Mouse (Mus musculus): ENCODE measurements around the gene Plekho2. TPM values are rescaled to one million over a fixed set of nuclear protein-coding genes. Genes with fewer than 3 reads are reported as not detected.

Plekho2 gene
- polyA plus RNA-seq, 1 experiment from 2014 or later = 10.2 TPM

DNA sequence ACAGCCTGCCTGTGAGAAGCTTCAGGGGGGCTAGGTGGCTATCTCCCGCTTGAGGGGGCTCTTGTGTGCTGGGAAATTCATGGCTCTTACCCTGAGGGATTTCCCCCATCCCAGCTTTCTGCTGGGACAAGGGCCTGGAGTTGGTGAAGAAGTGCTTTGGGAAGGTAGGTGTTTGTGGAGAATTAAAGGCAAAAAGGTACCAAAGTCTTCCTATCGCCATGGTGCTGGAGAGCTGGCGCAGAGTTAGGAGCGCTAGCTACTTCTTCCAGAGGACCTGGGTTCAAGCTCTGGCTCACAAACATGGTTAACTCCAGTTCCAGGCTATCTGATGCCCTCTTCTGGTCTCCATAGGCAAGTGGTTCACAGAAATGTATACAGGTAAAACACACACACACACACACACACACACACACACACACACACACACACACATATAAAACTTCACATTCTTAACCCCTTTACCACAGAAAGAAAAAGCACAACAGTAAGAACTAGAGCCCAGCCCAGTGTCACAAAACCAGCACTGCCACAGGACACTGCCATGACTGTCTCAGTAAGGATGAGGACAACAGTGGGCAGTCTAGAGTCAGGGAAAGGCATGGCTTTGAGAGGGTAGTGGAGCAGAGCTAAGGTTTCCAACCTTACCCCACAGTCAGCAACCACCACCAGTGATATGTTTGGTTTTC is 2.2 kb downstream of the Plekho2 start:
- H3K9ac ChIP-seq (ENCODE audit: low read depth, low read length) = no peak overlapping the region
- 0 out of 2 replicates have a peak, but pooled peaks cover 3% of the 10 kb centered on the region for H3K4me1 ChIP-seq (replicated peaks; ENCODE audit: control insufficient read depth, insufficient read depth, low read length)
- WGBS = 90% methylated on average over 4 of the region's 4 CpGs
- ATAC-seq (ENCODE audit: low FRiP score) (no peak), DNase-seq (ENCODE audit: low spot score) (no peak)
- no peaks in the 10 kb centered on the region for H3K9me3 ChIP-seq (ENCODE audit: control insufficient read depth, low read length)
- no peak overlapping the region for H3K27ac ChIP-seq (ENCODE audit: low read depth, low read length)
- no peaks in the 10 kb centered on the region for H3K36me3 ChIP-seq (ENCODE audit: control insufficient read depth, insufficient read depth, low read length)
- no peak overlapping the region for H3K4me3 ChIP-seq (ENCODE audit: low read depth, low read length)
- no peak overlapping the region for H3K4me2 ChIP-seq (replicated peaks; ENCODE audit: low read depth, low read length)
- H3K27me3 ChIP-seq (ENCODE audit: control insufficient read depth, insufficient read depth, low read length) = peaks cover 2% of the 10 kb centered on the region; the same call in 1 of the 2 replicates

DNA sequence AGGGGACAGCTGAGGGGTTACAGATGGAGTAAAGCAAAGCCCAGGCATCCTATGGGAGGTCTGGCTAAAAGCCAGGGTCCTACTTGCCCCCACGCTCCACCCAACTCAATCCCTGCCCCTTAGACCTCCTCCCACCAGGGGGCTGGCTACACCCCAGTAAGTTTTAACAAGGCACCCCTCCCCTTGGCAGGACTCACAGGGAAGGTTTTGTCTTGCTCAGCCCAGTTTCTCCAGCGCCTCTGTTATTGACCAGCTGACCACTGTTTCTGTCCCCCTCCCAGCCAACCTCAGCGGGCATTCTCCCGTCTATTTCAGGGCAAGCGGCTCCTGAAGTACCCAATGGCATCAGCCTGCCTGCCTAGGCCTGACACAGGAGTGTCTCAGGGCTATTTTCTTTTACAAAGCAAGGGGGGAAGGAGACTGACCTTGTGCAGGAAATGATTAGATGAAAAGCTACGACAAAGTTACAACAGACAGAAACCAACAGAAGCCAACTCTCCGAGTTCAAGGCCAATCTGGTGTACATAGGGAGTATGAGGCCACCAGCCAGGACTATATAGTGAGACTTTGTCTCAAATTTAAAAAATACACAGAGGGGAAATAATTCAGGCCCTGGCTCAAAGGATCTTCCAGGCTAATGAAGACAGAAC is 2.9 kb downstream of the Plekho2 start:
- 0 out of 2 replicates have a peak, but pooled peaks cover 2% of the 10 kb centered on the region for H3K36me3 ChIP-seq (ENCODE audit: control insufficient read depth, insufficient read depth, low read length)
- DNase-seq (ENCODE audit: low spot score) = no peak
- 0 out of 2 replicates have a peak, but pooled peaks cover 3% of the 10 kb centered on the region for H3K4me1 ChIP-seq (replicated peaks; ENCODE audit: control insufficient read depth, insufficient read depth, low read length)
- ATAC-seq (ENCODE audit: low FRiP score) = no peak
- 0 out of 2 replicates have a peak overlapping the region, but pooled peaks have one; percentile 7 for H3K9ac ChIP-seq (ENCODE audit: low read depth, low read length)
- H3K27ac ChIP-seq (ENCODE audit: low read depth, low read length) = no peak overlapping the region
- no peak overlapping the region for H3K4me2 ChIP-seq (replicated peaks; ENCODE audit: low read depth, low read length)
- H3K4me3 ChIP-seq (ENCODE audit: low read depth, low read length) = no peak overlapping the region
- 43% methylated on average over 7 of the region's 7 CpGs for WGBS
- no peaks in the 10 kb centered on the region for H3K9me3 ChIP-seq (ENCODE audit: control insufficient read depth, low read length)
- peaks cover 2% of the 10 kb centered on the region; the same call in 1 of the 2 replicates for H3K27me3 ChIP-seq (ENCODE audit: control insufficient read depth, insufficient read depth, low read length)

DNA sequence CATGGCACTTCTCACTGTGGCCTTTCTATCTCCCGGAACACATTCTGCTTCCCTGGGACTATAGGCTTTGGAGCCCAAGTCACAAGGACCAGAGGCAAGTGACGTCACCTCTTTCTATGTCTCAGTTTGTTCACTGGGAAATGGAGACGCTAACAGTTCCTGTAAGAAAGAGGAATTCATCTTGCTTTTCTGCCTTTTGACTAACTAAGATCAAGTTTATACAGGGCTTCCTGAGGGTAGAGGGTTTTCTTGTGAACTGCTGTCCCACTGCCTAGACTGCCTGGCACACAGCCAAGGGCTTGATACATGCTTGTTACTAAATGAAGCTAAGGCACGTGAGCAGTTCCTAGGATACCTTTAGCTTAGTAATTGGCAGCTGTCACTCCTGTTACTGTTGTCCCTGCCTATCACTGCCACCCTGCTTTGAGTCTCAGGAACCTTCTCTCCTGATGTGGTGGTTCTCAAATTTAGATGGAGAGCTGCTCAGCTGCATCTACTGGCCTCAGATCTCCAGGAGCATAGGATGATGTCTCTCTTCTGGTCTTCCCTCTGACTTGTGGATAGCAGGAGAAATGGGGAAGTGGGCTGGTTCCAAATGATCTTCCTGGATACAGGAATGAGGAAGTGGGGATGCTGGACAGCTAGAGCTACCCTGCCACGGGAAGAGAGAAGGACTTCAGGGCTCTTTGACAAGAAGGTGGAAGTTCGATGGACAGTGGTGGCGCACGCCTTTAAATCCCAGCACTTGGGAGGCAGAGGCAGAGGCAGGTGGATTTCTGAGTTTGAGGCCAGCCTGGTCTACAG is 4.2 kb downstream of the Plekho2 start:
- Histone ChIP-seq H3K27me3 (ENCODE audit: control insufficient read depth, insufficient read depth, low read length) (peaks cover 2% of the 10 kb centered on the region; the same call in 1 of the 2 replicates), H3K4me1 (replicated peaks; ENCODE audit: control insufficient read depth, insufficient read depth, low read length) (0 out of 2 replicates have a peak, but pooled peaks cover 3% of the 10 kb centered on the region), H3K9me3 (ENCODE audit: control insufficient read depth, low read length) (no peaks in the 10 kb centered on the region), H3K4me3 (ENCODE audit: low read depth, low read length) (no peak overlapping the region), H3K9ac (ENCODE audit: low read depth, low read length) (no peak overlapping the region), H3K4me2 (replicated peaks; ENCODE audit: low read depth, low read length) (no peak overlapping the region), H3K27ac (ENCODE audit: low read depth, low read length) (no peak overlapping the region), H3K36me3 (ENCODE audit: control insufficient read depth, insufficient read depth, low read length) (0 out of 2 replicates have a peak, but pooled peaks cover 2% of the 10 kb centered on the region)
- DNase-seq (ENCODE audit: low spot score) (no peak), ATAC-seq (ENCODE audit: low FRiP score) (no peak)
- 86% methylated on average over 8 of the region's 8 CpGs for WGBS

DNA sequence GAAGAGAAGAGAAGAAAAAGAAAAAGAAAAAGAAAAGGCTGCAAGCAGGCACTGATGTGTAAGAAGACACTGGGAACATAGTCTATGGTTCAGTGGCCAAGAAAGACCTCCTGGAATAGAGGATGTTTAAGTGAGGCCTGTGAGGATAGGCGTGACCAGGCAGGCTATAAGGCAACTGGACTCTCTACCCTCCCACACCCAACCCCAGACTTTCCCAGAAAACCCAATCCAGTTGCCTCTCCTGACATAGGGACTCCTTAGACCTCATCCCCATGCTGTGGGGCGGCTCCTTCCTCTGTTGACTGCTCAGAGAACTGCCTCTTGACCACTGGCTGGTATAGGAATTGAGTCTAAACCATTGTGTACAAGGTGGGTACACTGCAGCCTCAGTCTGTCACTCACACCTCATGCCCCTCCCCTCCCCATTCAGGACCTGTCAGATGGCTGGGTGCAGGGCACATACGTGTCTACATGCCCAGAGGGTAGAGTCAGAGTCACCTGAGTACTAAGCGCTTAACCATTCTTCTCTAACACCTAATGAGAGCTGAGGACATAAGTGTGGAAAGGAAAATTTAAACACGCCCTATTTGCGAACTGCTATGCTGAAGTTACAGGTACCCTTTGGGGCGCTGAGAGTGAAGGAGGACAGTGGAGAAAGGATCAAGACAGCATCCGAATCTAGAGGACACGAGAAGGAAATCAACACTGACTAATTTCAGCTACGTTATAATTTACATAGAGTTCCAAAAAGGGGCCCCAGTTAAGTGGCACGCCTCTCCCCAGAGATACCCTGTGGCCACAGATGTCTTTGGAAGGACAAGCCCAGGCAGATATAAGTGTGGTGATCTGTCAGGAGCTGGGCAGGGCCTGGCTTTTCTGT is 5.1 kb downstream of the Plekho2 start:
- peaks cover 2% of the 10 kb centered on the region; the same call in 1 of the 2 replicates for H3K27me3 ChIP-seq (ENCODE audit: control insufficient read depth, insufficient read depth, low read length)
- H3K27ac ChIP-seq (ENCODE audit: low read depth, low read length) = no peak overlapping the region
- no peak overlapping the region for H3K4me3 ChIP-seq (ENCODE audit: low read depth, low read length)
- DNase-seq (ENCODE audit: low spot score) = no peak
- H3K4me2 ChIP-seq (replicated peaks; ENCODE audit: low read depth, low read length) = no peak overlapping the region
- H3K4me1 ChIP-seq (replicated peaks; ENCODE audit: control insufficient read depth, insufficient read depth, low read length) = 0 out of 2 replicates have a peak, but pooled peaks cover 3% of the 10 kb centered on the region
- H3K9ac ChIP-seq (ENCODE audit: low read depth, low read length) = no peak overlapping the region
- 94% methylated on average over 11 of the region's 11 CpGs for WGBS
- no peak for ATAC-seq (ENCODE audit: low FRiP score)
- H3K9me3 ChIP-seq (ENCODE audit: control insufficient read depth, low read length) = no peaks in the 10 kb centered on the region
- 0 out of 2 replicates have a peak, but pooled peaks cover 2% of the 10 kb centered on the region for H3K36me3 ChIP-seq (ENCODE audit: control insufficient read depth, insufficient read depth, low read length)

DNA sequence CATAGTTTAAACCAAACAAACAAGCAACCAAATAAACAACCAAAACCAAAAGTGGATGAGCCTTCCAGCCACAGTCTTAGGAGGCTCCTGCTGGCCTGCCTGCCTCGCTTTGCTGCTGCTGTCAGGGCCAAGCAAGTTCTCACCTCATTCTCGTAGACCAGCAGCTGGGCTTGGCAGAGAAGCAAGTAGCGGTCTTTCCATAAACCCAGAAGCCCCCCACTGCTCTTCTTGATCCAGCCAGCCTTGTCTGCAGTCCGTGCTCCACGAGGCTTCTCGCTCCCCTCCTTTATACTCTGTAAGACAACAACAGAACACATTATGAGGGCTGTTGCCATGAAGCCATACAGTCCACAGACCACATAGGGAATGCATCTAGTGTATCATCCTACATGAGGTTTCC is 7.0 kb downstream of the Plekho2 start:
- ATAC-seq (ENCODE audit: low FRiP score) (no peak), DNase-seq (ENCODE audit: low spot score) (no peak)
- H3K9ac ChIP-seq (ENCODE audit: low read depth, low read length) = no peak overlapping the region
- no peak overlapping the region for H3K27ac ChIP-seq (ENCODE audit: low read depth, low read length)
- WGBS = 77% methylated on average over 6 of the region's 6 CpGs
- H3K9me3 ChIP-seq (ENCODE audit: control insufficient read depth, low read length) = no peaks in the 10 kb centered on the region
- no peaks in the 10 kb centered on the region for H3K4me1 ChIP-seq (replicated peaks; ENCODE audit: control insufficient read depth, insufficient read depth, low read length)
- H3K36me3 ChIP-seq (ENCODE audit: control insufficient read depth, insufficient read depth, low read length) = 0 out of 2 replicates have a peak, but pooled peaks cover 2% of the 10 kb centered on the region
- no peak overlapping the region for H3K4me3 ChIP-seq (ENCODE audit: low read depth, low read length)
- no peaks in the 10 kb centered on the region for H3K27me3 ChIP-seq (ENCODE audit: control insufficient read depth, insufficient read depth, low read length)
- no peak overlapping the region for H3K4me2 ChIP-seq (replicated peaks; ENCODE audit: low read depth, low read length)

DNA sequence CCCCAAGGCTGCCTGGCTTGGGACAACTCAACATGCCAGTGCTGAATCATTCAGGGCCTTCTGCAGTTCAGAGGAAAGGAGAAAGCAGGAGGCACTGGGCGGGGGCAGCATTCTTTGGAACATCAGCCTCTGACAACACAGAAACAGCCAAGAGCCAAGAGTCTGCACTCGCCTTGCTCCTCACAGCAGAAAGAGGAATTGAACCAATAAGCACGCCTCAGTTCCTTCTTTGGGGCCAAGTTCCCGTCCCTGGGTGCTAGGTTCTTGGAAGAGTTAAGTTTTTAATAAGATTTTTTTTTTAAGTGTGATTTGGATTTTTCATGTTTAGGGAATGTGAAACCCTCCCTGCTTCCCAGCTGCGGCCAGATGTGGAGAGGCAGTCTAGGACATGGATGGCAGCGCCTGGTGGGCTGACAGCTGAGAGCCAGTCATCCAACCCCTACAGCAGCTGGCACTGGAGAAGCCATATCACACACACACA is 10.3 kb downstream of the Plekho2 start:
- Histone ChIP-seq H3K9me3 (ENCODE audit: control insufficient read depth, low read length) (no peaks in the 10 kb centered on the region), H3K9ac (ENCODE audit: low read depth, low read length) (no peak overlapping the region), H3K4me1 (replicated peaks; ENCODE audit: control insufficient read depth, insufficient read depth, low read length) (no peaks in the 10 kb centered on the region), H3K36me3 (ENCODE audit: control insufficient read depth, insufficient read depth, low read length) (0 out of 2 replicates have a peak, but pooled peaks cover 2% of the 10 kb centered on the region), H3K27ac (ENCODE audit: low read depth, low read length) (no peak overlapping the region), H3K4me2 (replicated peaks; ENCODE audit: low read depth, low read length) (no peak overlapping the region), H3K27me3 (ENCODE audit: control insufficient read depth, insufficient read depth, low read length) (no peaks in the 10 kb centered on the region), H3K4me3 (ENCODE audit: low read depth, low read length) (no peak overlapping the region)
- DNase-seq (ENCODE audit: low spot score) (no peak), ATAC-seq (ENCODE audit: low FRiP score) (no peak)
- WGBS = 80% methylated on average over 6 of the region's 6 CpGs

DNA sequence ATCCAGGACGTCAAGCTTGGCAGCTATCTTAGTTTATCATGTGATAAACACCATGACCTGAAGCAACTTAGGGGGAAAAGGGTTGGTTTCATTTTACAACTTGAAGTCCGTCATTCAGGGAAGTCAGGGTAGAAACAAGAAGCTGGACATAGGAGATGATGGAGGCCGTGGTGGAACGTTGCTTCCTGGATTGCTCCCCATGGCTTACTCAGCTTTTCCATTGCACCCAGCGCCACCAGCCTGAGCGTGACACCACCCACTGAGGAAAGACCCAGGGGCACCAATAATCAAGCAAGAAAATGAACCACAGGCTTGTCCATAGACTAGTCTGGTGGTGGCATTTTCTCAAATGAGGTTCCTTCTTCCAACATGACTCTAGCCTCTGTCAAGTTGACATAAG is 11.1 kb downstream of the Plekho2 start:
- Histone ChIP-seq H3K4me3 (ENCODE audit: low read depth, low read length) (no peak overlapping the region), H3K27ac (ENCODE audit: low read depth, low read length) (no peak overlapping the region), H3K27me3 (ENCODE audit: control insufficient read depth, insufficient read depth, low read length) (no peaks in the 10 kb centered on the region), H3K9me3 (ENCODE audit: control insufficient read depth, low read length) (no peaks in the 10 kb centered on the region), H3K4me2 (replicated peaks; ENCODE audit: low read depth, low read length) (no peak overlapping the region), H3K4me1 (replicated peaks; ENCODE audit: control insufficient read depth, insufficient read depth, low read length) (no peaks in the 10 kb centered on the region), H3K9ac (ENCODE audit: low read depth, low read length) (no peak overlapping the region), H3K36me3 (ENCODE audit: control insufficient read depth, insufficient read depth, low read length) (0 out of 2 replicates have a peak, but pooled peaks cover 2% of the 10 kb centered on the region)
- DNase-seq (ENCODE audit: low spot score) = no peak
- no peak for ATAC-seq (ENCODE audit: low FRiP score)
- WGBS = 91% methylated on average over 6 of the region's 6 CpGs

DNA sequence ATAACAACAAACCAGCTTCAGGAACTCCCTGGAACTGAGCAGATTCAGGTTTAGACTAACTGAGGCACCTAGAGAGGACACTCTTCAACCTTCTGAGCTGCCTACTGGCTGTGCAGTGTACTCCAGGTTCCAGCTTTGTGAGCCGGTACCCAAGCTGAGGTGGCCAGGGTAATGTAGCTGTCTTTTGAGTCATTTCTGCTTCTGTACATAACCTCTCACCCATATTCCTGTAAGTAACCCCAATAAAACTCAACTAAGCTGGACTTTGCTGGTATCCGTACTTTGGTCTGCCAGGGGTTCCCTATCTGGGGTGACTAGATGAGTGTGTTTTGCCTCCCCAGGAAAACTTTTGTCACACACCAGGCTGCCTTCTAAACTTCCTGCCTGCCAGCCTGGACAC is 15.1 kb downstream of the Plekho2 start:
- no peaks in the 10 kb centered on the region for H3K27me3 ChIP-seq (ENCODE audit: control insufficient read depth, insufficient read depth, low read length)
- H3K9ac ChIP-seq (ENCODE audit: low read depth, low read length) = no peak overlapping the region
- H3K4me2 ChIP-seq (replicated peaks; ENCODE audit: low read depth, low read length) = no peak overlapping the region
- WGBS = 99% methylated on average over 2 of the region's 2 CpGs
- ATAC-seq (ENCODE audit: low FRiP score) (no peak), DNase-seq (ENCODE audit: low spot score) (no peak)
- H3K36me3 ChIP-seq (ENCODE audit: control insufficient read depth, insufficient read depth, low read length) = no peaks in the 10 kb centered on the region
- no peak overlapping the region for H3K4me3 ChIP-seq (ENCODE audit: low read depth, low read length)
- H3K4me1 ChIP-seq (replicated peaks; ENCODE audit: control insufficient read depth, insufficient read depth, low read length) = peaks cover 4% of the 10 kb centered on the region
- H3K27ac ChIP-seq (ENCODE audit: low read depth, low read length) = no peak overlapping the region
- H3K9me3 ChIP-seq (ENCODE audit: control insufficient read depth, low read length) = no peaks in the 10 kb centered on the region
